Mouse (Mus musculus) pancreas, adult 10 weeks (tissue): ENCODE measurements around the gene Dlx3. TPM values are rescaled to one million over a fixed set of nuclear protein-coding genes. Genes with fewer than 3 reads are reported as not detected.

Experiments
- polyA plus RNA-seq: library from polyadenylated mRNA; stranded (reverse); fragments of 350-450 nt; fragmentation: Illumina TruSeq; extraction: RNeasy Lipid Tissue Mini Kit (QIAGEN cat#74804); gene quantifications from one replicate; pipeline ENCODE4 v1.2.3, GENCODE M21; 2015; ENCODE audit warnings: low read depth, low replicate concordance; ENCODE audit not compliant: insufficient read depth

Dlx3 gene
- polyA plus RNA-seq, result not detected

GRCm38 (mm10) chr11:95119990-95120632 lies at the start of gene Dlx3:
TSS of gene Dlx3 (plus strand) at chr11:95120119.

GRCm38 (mm10) chr11:95076536-95077111 lies 43.3 kb upstream of the Dlx3 start, which contains the start of gene Itga3:
TSS of gene Itga3 (minus strand) at chr11:95076801.

GRCm38 (mm10) chr11:95145851-95146403 lies 26.0 kb downstream of the Dlx3 start, which contains the start of gene Dlx4:
TSS of gene Dlx4 (minus strand) at chr11:95146263.

Other genes starting within 250 kb of the Dlx3 start
- gene Col1a1, start 183.9 kb upstream of the Dlx3 start, polyA plus RNA-seq, result 30.3 TPM
- not detected for gene Hils1, start 152.5 kb upstream of the Dlx3 start, polyA plus RNA-seq
- not detected for gene Sgca, start 143.8 kb upstream of the Dlx3 start, polyA plus RNA-seq
- gene Ppp1r9b, start 129.1 kb upstream of the Dlx3 start, polyA plus RNA-seq, result 14.5 TPM
- gene Samd14, start 110.2 kb upstream of the Dlx3 start, polyA plus RNA-seq, result 1.2 TPM
- 9.8 TPM for gene Pdk2, start 78.8 kb upstream of the Dlx3 start, polyA plus RNA-seq
- gene Itga3, start 43.3 kb upstream of the Dlx3 start, polyA plus RNA-seq, result 9.4 TPM
- gene Dlx4, start 26.1 kb downstream of the Dlx3 start, polyA plus RNA-seq, result not detected
- gene Tac4, start 141.4 kb downstream of the Dlx3 start, polyA plus RNA-seq, result not detected
- 8.1 TPM for gene Kat7, start 190.1 kb downstream of the Dlx3 start, polyA plus RNA-seq
- gene Fam117a, start 216.9 kb downstream of the Dlx3 start, polyA plus RNA-seq, result 8.7 TPM